Mouse (Mus musculus) heart, adult 2 months (tissue): ENCODE measurements around the gene Cytip.

ENCODE experiments used
- CTCF ChIP-seq: fragments of 200-600 bp; IDR thresholded peaks from 2 replicates; pipeline ENCODE4 v1.8.1; 2022; ENCODE audit warnings: antibody characterized with exemption, mild to moderate bottlenecking, moderate library complexity
- EP300 ChIP-seq: fragments of 200-500 bp; IDR thresholded peaks from 2 replicates; pipeline ENCODE4 v1.6.1; 2011; ENCODE audit warnings: low read depth, low read length, control low read depth; ENCODE audit not compliant: insufficient read depth
- POLR2A ChIP-seq: fragments of 200-500 bp; IDR thresholded peaks from 2 replicates; pipeline ENCODE4 v1.6.1; 2011; ENCODE audit warnings: mild to moderate bottlenecking, low read depth, low read length, control low read depth; ENCODE audit not compliant: insufficient read depth

- TF ChIP-seq POLR2A = no peak
- TF ChIP-seq CTCF = no peak
- TF ChIP-seq EP300 = no peak
Observed at GRCm38 (mm10) chr2:58158539-58158938, 36.8 kb downstream of the Cytip start.
